Mouse (Mus musculus): ENCODE data around the gene Rtn4r. TPM values are rescaled to one million over a fixed set of nuclear protein-coding genes. Genes with fewer than 3 reads are reported as not detected.
A peak's percentile ranks its signal among the peaks of the same experiment; 100 is the strongest.

The Rtn4r gene
- polyA plus RNA-seq, 1 experiment from 2014 or later = 6.5 TPM

DNA sequence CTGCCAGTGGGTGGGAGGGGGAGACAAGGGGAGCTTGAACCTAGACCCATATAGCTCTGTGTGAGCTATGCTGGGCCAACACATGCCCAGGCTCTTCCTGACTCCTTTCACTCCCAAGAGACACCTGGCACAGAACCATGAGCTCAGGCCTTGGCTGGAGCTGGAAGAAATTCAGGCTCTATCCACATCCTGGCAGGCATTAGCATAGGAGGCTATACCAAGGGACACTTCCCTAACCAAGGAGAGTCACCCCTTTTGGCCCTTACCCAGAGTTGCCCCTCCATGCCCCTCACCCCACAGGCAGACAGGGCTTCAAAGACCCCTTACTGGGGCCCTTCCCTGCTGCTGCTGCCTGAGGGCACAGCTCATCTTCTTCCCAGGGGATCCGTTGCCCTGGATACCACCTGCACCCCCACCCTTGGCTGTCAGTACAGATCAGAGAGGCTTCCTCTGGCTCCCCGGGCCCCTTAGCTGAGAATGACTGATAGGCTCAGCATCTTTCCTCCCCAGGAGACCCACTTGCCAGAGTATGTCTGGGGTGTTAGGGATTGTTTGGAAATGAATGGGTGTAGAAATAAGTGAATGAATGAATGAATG lies 37.3 kb downstream of the Rtn4r start:
- no peak for ATAC-seq (ENCODE audit: low FRiP score, low read depth)
- Histone ChIP-seq H3K9ac (no peak overlapping the region), H3K9me3 (no peaks in the 10 kb centered on the region), H3K27me3 (no peaks in the 10 kb centered on the region), H3K4me2 (replicated peaks) (no peak overlapping the region), H3K27ac (no peak overlapping the region), H3K4me3 (no peak overlapping the region), H3K4me1 (peaks cover 41% of the 10 kb centered on the region), H3K36me3 (no peaks in the 10 kb centered on the region)
- 33% methylated on average over 2 of the region's 2 CpGs for WGBS

DNA sequence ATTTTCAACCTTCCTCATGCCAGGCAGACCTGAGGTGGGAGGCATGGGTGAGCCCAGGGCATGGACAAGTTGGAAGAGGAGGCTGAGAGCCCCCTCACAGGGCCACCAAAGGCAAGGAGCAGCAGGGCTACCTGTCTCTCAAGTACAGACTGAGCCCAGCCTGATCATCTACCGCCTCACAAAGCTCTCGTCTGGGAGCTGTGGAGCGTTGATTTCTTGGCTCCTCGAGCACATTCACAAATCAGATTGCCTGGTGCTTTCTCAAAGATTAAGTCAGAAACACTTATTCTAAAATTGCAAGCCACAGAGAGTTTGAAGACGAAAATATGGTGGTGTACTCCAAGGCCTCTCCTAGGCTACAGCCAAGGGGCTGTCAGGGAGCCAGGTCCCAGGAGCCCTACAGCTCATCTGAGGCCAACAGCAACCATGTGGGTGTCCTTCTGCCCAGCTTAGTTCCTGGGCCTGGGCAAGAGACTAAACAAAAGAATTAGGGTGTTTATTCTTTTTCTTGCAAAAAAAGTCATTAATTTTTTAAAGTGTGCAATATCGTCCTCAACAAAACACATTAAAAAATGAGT lies 39.3 kb downstream of the Rtn4r start:
- no peak overlapping the region for H3K4me3 ChIP-seq
- no peaks in the 10 kb centered on the region for H3K9me3 ChIP-seq
- peaks cover 9% of the 10 kb centered on the region; the same call in 1 of the 2 replicates for H3K27me3 ChIP-seq
- no peaks in the 10 kb centered on the region for H3K36me3 ChIP-seq
- no peak overlapping the region for H3K4me2 ChIP-seq (replicated peaks)
- no peak for ATAC-seq (ENCODE audit: low FRiP score, low read depth)
- 77% methylated on average over 6 of the region's 6 CpGs for WGBS
- H3K9ac ChIP-seq = no peak overlapping the region
- H3K27ac ChIP-seq = no peak overlapping the region
- H3K4me1 ChIP-seq = peaks cover 25% of the 10 kb centered on the region

DNA sequence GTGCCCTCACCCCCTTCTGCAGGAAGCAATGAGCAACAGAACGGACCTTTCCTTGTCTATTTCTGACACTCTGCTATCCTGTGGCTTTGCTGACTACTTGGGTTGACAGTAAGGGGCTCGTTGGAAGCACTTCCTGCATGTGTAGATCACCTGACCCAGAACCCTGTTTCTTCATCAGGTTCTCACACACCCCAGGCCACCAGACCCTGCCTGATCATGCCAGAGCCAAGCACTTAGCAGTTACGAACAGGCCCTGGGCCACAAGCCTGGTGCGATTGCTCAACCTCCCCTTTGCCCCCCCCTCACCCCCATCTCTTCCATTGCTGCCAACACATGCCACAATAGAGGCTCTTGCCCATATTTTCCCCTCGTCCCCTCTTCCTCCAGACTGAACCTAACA lies 41.7 kb downstream of the Rtn4r start:
- ATAC-seq (ENCODE audit: low FRiP score, low read depth) = no peak

DNA sequence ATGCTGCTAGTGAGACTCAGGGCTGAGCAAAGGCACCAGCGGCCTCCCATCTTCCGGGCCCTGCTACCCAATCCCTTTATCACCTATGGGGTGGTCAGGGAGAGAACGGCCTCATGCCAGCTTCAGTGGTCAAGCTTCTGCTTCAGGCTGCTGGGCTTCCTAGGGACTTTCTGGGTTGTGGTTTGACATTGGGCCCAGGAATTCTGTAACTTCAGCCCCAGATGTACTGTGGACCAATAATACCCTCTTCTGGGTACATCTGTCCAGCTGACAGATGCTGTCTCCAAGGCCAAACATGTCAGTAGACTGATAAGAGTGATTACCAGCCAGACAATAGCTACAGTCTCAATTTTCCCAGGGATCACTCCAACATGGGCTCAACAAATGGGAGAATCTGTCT lies 42.3 kb downstream of the Rtn4r start:
- H3K9me3 ChIP-seq = no peaks in the 10 kb centered on the region
- H3K36me3 ChIP-seq = no peaks in the 10 kb centered on the region
- no peak for ATAC-seq (ENCODE audit: low FRiP score, low read depth)
- H3K27me3 ChIP-seq = peaks cover 23% of the 10 kb centered on the region
- H3K4me2 ChIP-seq (replicated peaks) = no peak overlapping the region
- no peak overlapping the region for H3K9ac ChIP-seq
- no peak overlapping the region for H3K4me3 ChIP-seq
- H3K27ac ChIP-seq = no peak overlapping the region
- H3K4me1 ChIP-seq = peaks cover 15% of the 10 kb centered on the region
- WGBS = 93% methylated on average over 3 of the region's 3 CpGs

More for the DNA sequence above, 41.7 kb downstream of the Rtn4r start:
- no peak overlapping the region for H3K9ac ChIP-seq
- H3K9me3 ChIP-seq = no peaks in the 10 kb centered on the region
- H3K4me2 ChIP-seq (replicated peaks) = no peak overlapping the region
- H3K4me3 ChIP-seq = no peak overlapping the region
- 71% methylated on average over 5 of the region's 5 CpGs for WGBS
- H3K27ac ChIP-seq = no peak overlapping the region
- H3K27me3 ChIP-seq = peaks cover 23% of the 10 kb centered on the region
- no peaks in the 10 kb centered on the region for H3K36me3 ChIP-seq
- peaks cover 15% of the 10 kb centered on the region for H3K4me1 ChIP-seq

DNA sequence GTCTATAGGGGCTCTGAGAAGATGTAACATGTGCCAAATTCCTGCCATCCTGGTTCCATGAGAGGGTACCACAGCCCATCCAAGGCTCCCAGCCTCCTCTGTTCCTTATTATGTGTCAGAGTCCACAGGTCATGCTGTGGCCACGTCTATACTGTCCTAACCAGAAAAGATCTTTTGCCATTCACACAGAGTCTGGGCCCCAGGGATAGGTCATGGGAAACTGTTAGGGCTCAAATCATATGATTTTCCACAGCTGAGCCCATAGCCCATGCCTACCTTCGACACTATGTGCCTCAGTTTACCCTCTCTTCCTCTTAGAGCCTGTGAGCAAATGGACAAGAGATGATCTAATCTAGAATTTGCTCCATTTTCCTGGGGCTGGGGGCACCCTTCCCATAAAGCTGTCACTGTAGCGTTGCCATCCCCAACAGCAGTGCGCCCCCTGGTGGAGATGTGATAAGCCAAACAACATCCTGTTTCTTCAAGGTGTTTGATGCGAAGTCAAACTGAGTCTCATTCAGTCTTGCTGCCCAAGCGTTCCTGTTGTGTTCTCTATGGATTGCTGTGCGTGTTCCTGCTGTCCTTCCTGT lies 44.9 kb downstream of the Rtn4r start:
- Histone ChIP-seq H3K27me3 (peaks cover 30% of the 10 kb centered on the region), H3K9ac (no peak overlapping the region), H3K9me3 (no peaks in the 10 kb centered on the region), H3K4me1 (peaks cover 22% of the 10 kb centered on the region), H3K4me2 (replicated peaks) (no peak overlapping the region), H3K4me3 (no peak overlapping the region), H3K36me3 (no peaks in the 10 kb centered on the region), H3K27ac (no peak overlapping the region)
- ATAC-seq (ENCODE audit: low FRiP score, low read depth) = no peak
- WGBS = 8% methylated on average over 7 of the region's 7 CpGs

- H3K27me3 ChIP-seq = peaks cover 33% of the 10 kb centered on the region
- H3K4me1 ChIP-seq = peaks cover 22% of the 10 kb centered on the region
- H3K4me2 ChIP-seq (replicated peaks) = no peak overlapping the region
- ATAC-seq (ENCODE audit: low FRiP score, low read depth) = no peak
- H3K27ac ChIP-seq = no peak overlapping the region
- 0 out of 2 replicates have a peak overlapping the region, but pooled peaks have one; percentile 13 for H3K9ac ChIP-seq
- H3K9me3 ChIP-seq = no peaks in the 10 kb centered on the region
- H3K36me3 ChIP-seq = no peaks in the 10 kb centered on the region
- WGBS = 81% methylated on average over 9 of the region's 9 CpGs
- H3K4me3 ChIP-seq = no peak overlapping the region
These were observed 45.8 kb downstream of the Rtn4r start for GRCm38 (mm10) chr16:18173231-18173630.

GRCm38 (mm10) chr16:18173788-18174187 lies 46.3 kb downstream of the Rtn4r start:
- no peaks in the 10 kb centered on the region for H3K9me3 ChIP-seq
- 74% methylated on average over 11 of the region's 11 CpGs for WGBS
- no peaks in the 10 kb centered on the region for H3K36me3 ChIP-seq
- no peak for ATAC-seq (ENCODE audit: low FRiP score, low read depth)
- H3K4me1 ChIP-seq = peaks cover 24% of the 10 kb centered on the region
- no peak overlapping the region for H3K4me3 ChIP-seq
- no peak overlapping the region for H3K4me2 ChIP-seq (replicated peaks)
- H3K27ac ChIP-seq = no peak overlapping the region
- H3K27me3 ChIP-seq = peaks cover 37% of the 10 kb centered on the region
- no peak overlapping the region; the same call in 1 of the 2 replicates for H3K9ac ChIP-seq

DNA sequence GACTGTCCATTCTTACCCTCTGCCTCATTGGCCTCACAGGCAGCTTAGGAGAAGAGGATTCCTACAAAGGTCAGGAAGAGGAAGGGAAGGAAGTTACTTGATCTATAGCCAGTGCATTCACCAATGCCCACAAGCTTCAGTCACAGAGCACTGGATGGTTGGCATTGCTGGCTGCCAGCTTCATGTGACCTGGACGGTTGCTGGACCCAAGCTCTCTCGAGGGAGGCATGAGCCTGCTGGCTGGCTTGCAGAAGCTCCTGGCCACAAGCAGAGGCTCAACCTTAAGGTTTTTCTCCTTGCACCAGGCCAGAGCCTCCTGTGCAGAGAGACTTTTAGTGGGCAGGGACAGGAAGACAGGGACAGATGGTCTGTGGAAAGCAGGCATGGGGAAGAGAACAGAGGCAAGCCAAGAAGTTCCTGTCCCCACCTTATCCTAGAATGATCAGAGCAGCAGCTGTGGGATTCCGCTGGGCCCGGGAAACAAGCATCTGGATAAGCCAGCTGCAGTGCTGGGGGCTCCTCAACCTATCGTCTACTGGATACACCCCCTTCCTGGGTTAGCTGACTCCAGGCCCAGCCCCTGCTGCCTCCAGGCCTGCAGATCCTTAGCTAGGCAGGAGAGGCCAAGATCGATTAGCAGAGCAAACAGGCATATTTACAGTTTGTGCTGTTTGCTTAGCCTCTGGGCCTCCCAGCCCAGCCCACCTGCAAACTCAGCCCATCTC lies 48.5 kb downstream of the Rtn4r start:
- Histone ChIP-seq H3K9me3 (no peaks in the 10 kb centered on the region), H3K27ac (peak overlapping the region; percentile 58), H3K4me1 (peaks cover 41% of the 10 kb centered on the region), H3K4me3 (no peak overlapping the region), H3K36me3 (no peaks in the 10 kb centered on the region), H3K4me2 (replicated peaks) (no peak overlapping the region; the same call in 1 of the 2 replicates), H3K27me3 (peaks cover 41% of the 10 kb centered on the region), H3K9ac (no peak overlapping the region)
- ATAC-seq (ENCODE audit: low FRiP score, low read depth) = 0 out of 2 replicates have a peak, but pooled peaks have one; percentile 42
- WGBS = 27% methylated on average over 6 of the region's 6 CpGs

DNA sequence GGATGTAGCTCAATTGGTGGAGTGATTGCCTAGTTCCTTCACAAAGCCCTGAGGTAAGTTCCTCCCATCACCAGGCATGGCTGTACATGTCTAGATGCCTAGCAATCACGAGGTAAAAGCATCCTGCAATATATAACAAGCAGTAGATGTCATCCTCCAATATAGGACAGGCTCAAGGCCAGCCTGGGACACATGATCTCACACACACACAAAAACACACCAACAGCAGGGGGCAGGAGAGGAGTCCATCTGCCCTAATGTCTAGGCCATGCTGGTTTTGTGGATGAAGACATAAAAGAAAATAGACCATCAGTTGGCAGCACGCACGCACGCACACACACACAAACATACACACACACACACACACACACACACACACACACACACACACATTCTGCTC lies 49.3 kb downstream of the Rtn4r start:
- WGBS = 75% methylated on average over 4 of the region's 4 CpGs
- Histone ChIP-seq H3K9me3 (no peaks in the 10 kb centered on the region), H3K27ac (no peak overlapping the region), H3K4me2 (replicated peaks) (no peak overlapping the region), H3K9ac (no peak overlapping the region), H3K4me3 (no peak overlapping the region), H3K36me3 (no peaks in the 10 kb centered on the region), H3K27me3 (peaks cover 41% of the 10 kb centered on the region), H3K4me1 (peaks cover 49% of the 10 kb centered on the region)
- ATAC-seq (ENCODE audit: low FRiP score, low read depth) = no peak

- Histone ChIP-seq H3K4me2 (replicated peaks) (no peak overlapping the region), H3K36me3 (no peaks in the 10 kb centered on the region), H3K27ac (no peak overlapping the region), H3K9ac (no peak overlapping the region), H3K4me3 (no peak overlapping the region), H3K27me3 (peaks cover 57% of the 10 kb centered on the region), H3K4me1 (peaks cover 54% of the 10 kb centered on the region), H3K9me3 (no peaks in the 10 kb centered on the region)
- no peak for ATAC-seq (ENCODE audit: low FRiP score, low read depth)
- WGBS = 26% methylated on average over 2 of the region's 2 CpGs
These were observed 52.1 kb downstream of the Rtn4r start for GRCm38 (mm10) chr16:18179591-18179990.

DNA sequence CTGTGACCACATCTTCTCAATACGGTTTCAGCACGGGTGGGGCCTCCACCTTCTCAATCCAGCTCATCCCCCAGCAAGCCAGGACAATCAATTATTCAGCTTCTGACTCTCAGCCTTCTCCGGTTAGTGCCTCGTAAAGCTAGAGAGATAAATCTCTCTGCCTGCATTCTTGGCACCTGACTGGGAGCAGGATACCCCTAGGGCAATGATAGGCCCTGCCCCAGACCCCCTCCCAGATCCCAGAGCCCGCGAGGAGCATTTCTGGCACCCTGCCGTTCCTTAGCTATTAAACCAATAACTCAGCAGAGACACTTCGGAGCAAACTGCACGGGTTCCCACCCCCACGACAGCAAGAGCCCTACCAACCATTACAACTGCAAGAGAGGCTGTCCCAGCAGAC lies 54.0 kb downstream of the Rtn4r start:
- no peak overlapping the region for H3K4me3 ChIP-seq
- peaks cover 56% of the 10 kb centered on the region for H3K27me3 ChIP-seq
- H3K9me3 ChIP-seq = no peaks in the 10 kb centered on the region
- 12% methylated on average over 10 of the region's 10 CpGs for WGBS
- H3K36me3 ChIP-seq = no peaks in the 10 kb centered on the region
- H3K27ac ChIP-seq = no peak overlapping the region
- ATAC-seq (ENCODE audit: low FRiP score, low read depth) = no peak
- H3K4me1 ChIP-seq = peaks cover 53% of the 10 kb centered on the region
- no peak overlapping the region for H3K4me2 ChIP-seq (replicated peaks)
- H3K9ac ChIP-seq = no peak overlapping the region

DNA sequence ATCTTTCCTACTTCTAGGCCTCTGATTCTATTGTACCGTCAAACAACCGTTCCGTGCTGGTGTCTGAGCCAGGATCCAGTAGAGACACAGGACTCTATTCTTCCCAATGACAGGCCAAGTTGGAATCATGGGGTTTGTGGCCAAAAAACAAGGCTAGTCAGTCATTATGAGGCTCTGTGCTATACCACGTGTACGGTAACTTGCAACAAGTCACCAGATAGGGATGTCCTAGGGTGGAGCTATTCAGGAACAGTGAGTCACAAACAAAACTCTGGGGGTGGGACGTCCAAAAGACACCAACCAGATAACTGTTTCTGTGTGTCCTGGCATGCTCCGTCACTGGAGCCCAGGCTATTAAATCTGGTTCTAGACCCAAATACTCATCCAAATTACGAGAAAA lies 55.3 kb downstream of the Rtn4r start:
- H3K36me3 ChIP-seq = no peaks in the 10 kb centered on the region
- no peak overlapping the region for H3K27ac ChIP-seq
- no peak overlapping the region for H3K9ac ChIP-seq
- no peak for ATAC-seq (ENCODE audit: low FRiP score, low read depth)
- H3K9me3 ChIP-seq = no peaks in the 10 kb centered on the region
- H3K4me3 ChIP-seq = no peak overlapping the region
- H3K27me3 ChIP-seq = peaks cover 59% of the 10 kb centered on the region
- H3K4me1 ChIP-seq = peaks cover 60% of the 10 kb centered on the region
- H3K4me2 ChIP-seq (replicated peaks) = no peak overlapping the region
- WGBS = 88% methylated on average over 8 of the region's 8 CpGs
